Mouse (Mus musculus): ENCODE measurements around the gene Atp2b1.
A peak's percentile ranks its signal among the peaks of the same experiment; 100 is the strongest.

Atp2b1 gene

GRCm38 (mm10) chr10:98913961-98914809 is at the start of gene Atp2b1:
Atp2b1 (plus strand) TSS chr10:98914406.
- peak; percentile 93 to 97 for DNase-seq (ENCODE audit: low spot score in 2 of 2)

GRCm38 (mm10) chr10:98864851-98865250 is 49.4 kb upstream of the Atp2b1 start:
- DNase-seq (ENCODE audit: low spot score in 2 of 2) = no peak

GRCm38 (mm10) chr10:98866836-98867370 is 47.3 kb upstream of the Atp2b1 start:
- DNase-seq (ENCODE audit: low spot score in 2 of 2) = no peak

- DNase-seq (ENCODE audit: low spot score in 2 of 2) = no peak
Observed at GRCm38 (mm10) chr10:98868351-98868908, 45.8 kb upstream of the Atp2b1 start.

GRCm38 (mm10) chr10:98877855-98878254 is 36.4 kb upstream of the Atp2b1 start:
- no peak for DNase-seq (ENCODE audit: low spot score in 2 of 2)

GRCm38 (mm10) chr10:98878636-98879035 is 35.6 kb upstream of the Atp2b1 start:
- no peak for DNase-seq (ENCODE audit: low spot score in 2 of 2)

GRCm38 (mm10) chr10:98880057-98880456 is 34.1 kb upstream of the Atp2b1 start:
- no peak for DNase-seq (ENCODE audit: low spot score in 2 of 2)

- DNase-seq (ENCODE audit: low spot score in 2 of 2) = no peak
Observed at GRCm38 (mm10) chr10:98880711-98881110, 33.5 kb upstream of the Atp2b1 start.

GRCm38 (mm10) chr10:98881492-98881891 is 32.7 kb upstream of the Atp2b1 start:
- DNase-seq (ENCODE audit: low spot score in 2 of 2) = no peak

- no peak for DNase-seq (ENCODE audit: low spot score in 2 of 2)
Observed at GRCm38 (mm10) chr10:98882587-98882986, 31.6 kb upstream of the Atp2b1 start.

GRCm38 (mm10) chr10:98884445-98884844 is 29.8 kb upstream of the Atp2b1 start:
- DNase-seq (ENCODE audit: low spot score in 2 of 2) = no peak

GRCm38 (mm10) chr10:98886770-98887271 is 27.4 kb upstream of the Atp2b1 start:
- DNase-seq (ENCODE audit: low spot score in 2 of 2) = no peak

- no peak for DNase-seq (ENCODE audit: low spot score in 2 of 2)
Observed at GRCm38 (mm10) chr10:98891361-98891760, 22.8 kb upstream of the Atp2b1 start.

- no peak for DNase-seq (ENCODE audit: low spot score in 2 of 2)
Observed at GRCm38 (mm10) chr10:98897507-98897906, 16.7 kb upstream of the Atp2b1 start.

- no peak for DNase-seq (ENCODE audit: low spot score in 2 of 2)
Observed at GRCm38 (mm10) chr10:98897913-98898748, 16.1 kb upstream of the Atp2b1 start.

GRCm38 (mm10) chr10:98901533-98901932 is 12.7 kb upstream of the Atp2b1 start:
- no peak for DNase-seq (ENCODE audit: low spot score in 2 of 2)

GRCm38 (mm10) chr10:98905987-98906386 is 8.2 kb upstream of the Atp2b1 start:
- no peak for DNase-seq (ENCODE audit: low spot score in 2 of 2)

GRCm38 (mm10) chr10:98906941-98907549 is 7.2 kb upstream of the Atp2b1 start:
- DNase-seq (ENCODE audit: low spot score in 2 of 2) = no peak

GRCm38 (mm10) chr10:98913610-98913960 is 621 bp upstream of the Atp2b1 start:
- no peak for DNase-seq (ENCODE audit: low spot score in 2 of 2)

GRCm38 (mm10) chr10:98914810-98915241 is 620 bp downstream of the Atp2b1 start:
- no peak for DNase-seq (ENCODE audit: low spot score in 2 of 2)

GRCm38 (mm10) chr10:98915398-98915931 is 1.3 kb downstream of the Atp2b1 start:
- peak; percentile 51 to 53 for DNase-seq (ENCODE audit: low spot score in 2 of 2)
